Mouse (Mus musculus) R1 (cell line): ENCODE data around the gene Olfr788.

Source experiments
- DNase-seq: peaks from one replicate; pipeline ENCODE4 v3.0.0-alpha.2; 2018; ENCODE audit warnings: low read depth, low spot score

Gene Olfr788

GRCm38 (mm10) chr10:129470698-129471097 is at the start of gene Olfr788:
Olfr788 (plus strand) TSS chr10:129470998.
- no peak for DNase-seq

GRCm38 (mm10) chr10:129427006-129427405 is 43.8 kb upstream of the Olfr788 start, which contains the start of gene Olfr786:
Olfr786 (plus strand) TSS chr10:129427306.
- DNase-seq = no peak

DNA sequence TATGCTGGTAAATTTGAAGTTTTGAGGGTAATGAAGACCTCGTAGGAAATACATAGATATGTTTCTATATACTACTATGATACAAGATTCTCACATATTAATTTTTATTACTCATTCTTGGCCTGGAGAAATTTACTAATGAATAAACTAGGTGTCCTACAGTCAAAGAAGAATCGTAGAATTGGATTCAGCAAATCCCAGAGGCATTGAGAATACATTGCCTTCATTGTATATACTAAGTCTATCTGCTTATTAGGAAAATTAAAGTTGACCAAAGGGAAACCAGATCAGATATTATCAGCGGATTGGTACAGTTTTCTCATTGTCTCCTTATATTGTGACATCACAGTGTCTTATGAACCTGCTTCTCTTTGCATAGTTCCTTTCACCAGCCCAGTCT is 9.2 kb upstream of the Olfr788 start, which contains the start of gene Olfr787:
Gene Olfr787, plus strand, starts transcription at position 301 of the 400 bp plus-strand sequence.
- DNase-seq = no peak

- no peak for DNase-seq
Observed at GRCm38 (mm10) chr10:129473256-129473655, 2.5 kb downstream of the Olfr788 start.

DNA sequence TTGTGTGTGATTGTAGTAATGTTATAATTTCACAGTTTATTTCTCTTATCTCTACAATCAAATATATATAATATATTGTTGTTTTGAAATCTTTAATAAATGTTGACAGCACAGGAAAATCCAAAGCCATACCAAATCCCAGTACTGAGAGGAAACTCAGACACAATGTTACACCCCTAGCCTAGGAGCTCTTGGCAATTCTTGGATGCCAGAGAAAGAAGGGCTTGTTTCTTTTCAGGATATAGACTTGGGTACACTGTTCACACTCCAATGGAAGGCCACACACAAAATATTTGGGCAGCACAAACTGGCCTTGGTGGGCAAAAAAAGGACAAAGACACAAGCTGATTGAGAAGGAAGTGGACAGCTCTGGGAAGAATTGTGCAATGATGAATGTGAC is 2.9 kb downstream of the Olfr788 start:
- DNase-seq = no peak

DNA sequence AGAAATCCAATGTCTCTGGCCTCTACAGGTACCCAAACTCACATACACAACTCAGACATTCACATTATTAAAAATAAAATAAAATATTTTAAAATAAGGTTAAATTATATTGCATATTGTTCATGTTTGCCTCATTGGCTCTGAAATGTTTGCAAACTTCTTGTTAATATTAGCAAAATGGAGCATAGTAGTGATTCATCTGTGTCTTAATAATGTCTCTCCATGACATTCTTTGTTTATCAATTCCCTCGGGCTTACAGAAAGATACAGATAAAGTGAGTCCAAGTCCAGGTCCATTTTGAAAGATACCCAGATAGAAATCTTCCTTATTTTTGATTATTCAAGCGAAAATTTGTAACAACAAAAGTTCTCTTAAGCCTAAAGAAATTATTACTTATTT is 13.7 kb downstream of the Olfr788 start, which contains the start of gene Olfr789:
Gene Olfr789, plus strand, starts transcription at position 301 of the 400 bp plus-strand sequence.
- no peak for DNase-seq

DNA sequence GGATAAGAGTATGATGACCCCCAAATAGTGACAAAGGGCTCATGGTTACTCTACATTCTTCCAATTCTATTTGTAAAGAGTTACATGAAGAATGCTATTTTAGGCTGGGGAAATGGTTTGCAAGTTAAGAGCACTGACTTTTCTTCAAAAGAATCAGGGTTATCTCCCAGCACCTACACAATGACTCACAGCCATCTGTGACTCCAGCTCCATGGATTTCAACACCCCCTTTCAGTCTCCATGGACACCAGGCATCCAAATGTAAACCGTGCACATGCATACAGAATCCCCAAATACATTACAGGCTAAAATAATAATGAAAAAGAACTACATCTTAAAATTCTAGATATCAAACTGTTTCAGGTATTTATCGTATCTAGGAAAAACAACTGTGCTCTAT is 19.3 kb downstream of the Olfr788 start:
- no peak for DNase-seq

DNA sequence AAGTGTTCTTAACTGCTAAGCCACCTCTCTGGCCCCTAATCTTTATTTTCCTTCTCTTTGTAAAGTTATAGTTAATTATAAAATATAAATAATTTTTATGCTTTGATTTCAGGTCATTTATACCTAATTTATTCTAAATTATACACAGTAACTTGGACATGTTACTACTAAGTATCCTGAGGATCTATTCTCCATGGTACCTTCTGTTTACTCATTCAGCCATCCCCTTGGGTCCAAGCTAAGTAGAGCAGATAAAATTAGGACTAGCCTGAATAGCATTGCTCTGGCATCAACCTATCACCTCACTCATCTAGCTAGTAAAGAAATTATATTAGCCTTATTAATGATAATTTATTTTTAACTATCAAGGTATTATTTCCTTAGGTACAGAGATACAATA is 27.4 kb downstream of the Olfr788 start, which contains the start of gene Olfr790:
Gene Olfr790, plus strand, starts transcription at position 301 of the 400 bp plus-strand sequence.
- DNase-seq = no peak

- DNase-seq = no peak
Observed at GRCm38 (mm10) chr10:129521492-129521891, 50.7 kb downstream of the Olfr788 start, which contains the start of gene Olfr791. Olfr791 (plus strand) TSS chr10:129521792.
